Mouse (Mus musculus): ENCODE data around the gene Cdca4. TPM values are rescaled to one million over a fixed set of nuclear protein-coding genes. Genes with fewer than 3 reads are reported as not detected.
A peak's percentile ranks its signal among the peaks of the same experiment; 100 is the strongest.

The Cdca4 gene
- polyA plus RNA-seq, 1 experiment from 2014 or later = 55.3 TPM

DNA sequence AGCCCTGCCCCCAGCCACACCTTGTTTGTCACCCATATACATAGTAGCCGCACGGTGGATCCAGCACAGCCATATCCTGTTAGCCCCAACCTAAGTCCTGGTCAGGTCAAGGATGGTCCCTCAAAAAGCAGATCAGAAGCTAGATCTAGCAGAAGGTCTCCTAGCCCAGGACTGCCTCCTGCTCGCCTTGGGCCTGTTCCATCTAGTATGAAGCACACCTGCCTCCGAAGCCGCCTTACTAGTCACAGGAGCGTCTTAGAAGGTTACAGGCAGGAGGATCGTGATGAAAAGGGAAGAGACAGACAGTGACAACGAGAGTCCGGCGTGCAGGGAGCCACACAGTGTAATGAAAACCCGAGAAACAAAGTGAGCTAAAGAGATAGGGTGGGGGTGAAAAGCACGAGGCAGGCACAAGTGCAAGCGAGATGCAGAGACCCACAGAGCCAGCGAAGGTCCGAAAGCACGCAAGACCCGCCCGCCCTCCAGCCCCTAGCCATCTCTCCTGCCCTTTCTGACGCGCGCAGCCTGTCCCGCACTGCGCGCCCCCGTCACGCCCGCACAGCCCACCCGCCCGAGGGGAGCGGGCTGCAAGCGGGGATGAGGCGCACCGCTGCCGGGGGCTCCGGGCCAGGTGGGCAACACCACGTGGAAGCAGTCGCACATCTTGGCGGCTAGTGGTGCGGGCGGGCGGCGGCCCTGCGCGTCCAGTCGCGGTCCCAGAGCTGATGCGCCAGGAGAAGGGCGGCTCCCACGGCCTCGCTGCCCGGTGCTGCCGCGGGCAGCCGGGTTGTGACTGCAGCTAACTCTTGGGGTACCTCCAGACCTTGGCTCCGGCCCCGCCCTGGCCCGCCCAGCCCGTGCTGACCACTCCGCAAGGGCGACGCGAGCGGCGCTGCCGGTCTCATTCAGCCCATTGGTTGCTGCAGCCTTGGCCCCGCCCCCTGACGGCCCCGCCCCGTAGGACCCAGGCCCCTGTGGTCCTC, 27.1 kb downstream of the Cdca4 start, which contains the start of gene Ahnak2:
TSS of gene Ahnak2 (minus strand) at position 794 of the 983 bp plus-strand sequence.
- WGBS = 6% methylated on average over 49 of the region's 69 CpGs
- Histone ChIP-seq H3K36me3 (no peaks in the 10 kb centered on the region), H3K4me3 (peak within 1 kb of the TSS; percentile 65), H3K9ac (peak within 1 kb of the TSS; percentile 81), H3K4me1 (replicated peaks) (peaks cover 24% of the 10 kb centered on the region), H3K27me3 (peaks cover 69% of the 10 kb centered on the region), H3K4me2 (peak within 1 kb of the TSS; percentile 100), H3K27ac (no peak within 1 kb of the TSS), H3K9me3 (no peaks in the 10 kb centered on the region)
- ATAC-seq (ENCODE audit: low FRiP score) = peak; percentile 43; the same call in 1 of the 2 replicates

DNA sequence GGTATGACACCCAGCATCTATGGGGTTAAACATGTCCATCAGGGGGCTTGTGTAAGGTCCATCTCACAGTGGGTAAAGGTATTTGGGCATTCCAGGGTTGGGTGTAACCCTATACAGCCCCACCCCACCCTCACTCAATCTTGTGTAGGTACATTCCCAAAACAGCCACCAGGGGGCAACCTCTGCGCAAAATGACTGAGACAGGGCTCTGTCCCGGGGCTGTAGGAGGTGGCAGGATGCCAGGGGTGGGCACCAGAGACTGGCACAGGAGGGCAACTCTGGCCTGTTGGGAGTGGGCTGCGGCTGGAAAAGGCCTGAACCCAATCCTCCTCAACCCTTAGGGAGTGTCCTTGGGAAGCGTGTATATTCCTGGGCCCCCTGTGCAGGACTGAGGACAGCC, 28.7 kb downstream of the Cdca4 start:
- no peaks in the 10 kb centered on the region for H3K9me3 ChIP-seq
- no peak overlapping the region for H3K9ac ChIP-seq
- H3K27ac ChIP-seq = no peak overlapping the region
- H3K36me3 ChIP-seq = no peaks in the 10 kb centered on the region
- no peak overlapping the region for H3K4me3 ChIP-seq
- ATAC-seq (ENCODE audit: low FRiP score) = no peak
- peaks cover 26% of the 10 kb centered on the region for H3K4me1 ChIP-seq (replicated peaks)
- peaks cover 67% of the 10 kb centered on the region for H3K27me3 ChIP-seq
- WGBS = 14% methylated on average over 4 of the region's 4 CpGs
- H3K4me2 ChIP-seq = no peak overlapping the region

DNA sequence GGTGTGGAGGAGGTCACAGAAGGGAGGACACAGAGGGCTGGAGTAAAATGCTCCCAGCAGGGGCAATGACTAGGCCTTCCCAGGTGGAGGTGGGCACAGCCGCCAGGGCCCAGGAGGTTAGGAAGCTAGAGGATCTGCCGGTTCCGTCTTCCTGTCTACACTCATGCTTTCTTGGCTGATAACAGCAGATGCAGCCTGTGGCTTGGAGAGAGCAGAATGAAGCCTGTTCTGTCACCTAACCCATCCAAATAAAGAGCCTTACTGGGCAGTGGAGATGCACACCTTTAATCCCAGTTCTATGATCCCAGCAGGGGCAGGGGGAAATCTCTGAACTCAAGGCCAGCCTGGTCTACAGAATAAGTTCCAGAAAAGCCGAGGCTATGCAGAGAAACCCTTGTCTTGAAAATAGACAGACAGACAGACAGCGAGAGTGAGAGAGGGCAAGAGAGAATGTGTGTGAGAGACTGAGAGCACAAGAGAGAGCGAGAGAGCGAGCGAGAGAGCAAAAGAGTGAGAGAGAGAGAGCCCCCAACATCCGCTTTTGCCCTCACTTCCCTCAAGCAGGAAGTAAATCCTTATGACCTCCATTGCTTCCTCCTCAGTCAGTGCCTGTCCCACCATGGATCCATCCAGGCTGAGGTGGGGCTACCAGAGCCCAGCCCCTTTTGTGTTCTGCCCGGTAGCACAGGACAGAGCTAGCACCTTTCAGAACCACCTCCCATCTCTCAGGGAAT, 29.8 kb downstream of the Cdca4 start:
- H3K36me3 ChIP-seq = no peaks in the 10 kb centered on the region
- H3K4me3 ChIP-seq = no peak overlapping the region
- peaks cover 64% of the 10 kb centered on the region for H3K27me3 ChIP-seq
- 85% methylated on average over 10 of the region's 10 CpGs for WGBS
- no peaks in the 10 kb centered on the region for H3K9me3 ChIP-seq
- H3K27ac ChIP-seq = no peak overlapping the region
- H3K4me1 ChIP-seq (replicated peaks) = peaks cover 32% of the 10 kb centered on the region
- ATAC-seq (ENCODE audit: low FRiP score) = no peak
- no peak overlapping the region for H3K9ac ChIP-seq
- H3K4me2 ChIP-seq = no peak overlapping the region

DNA sequence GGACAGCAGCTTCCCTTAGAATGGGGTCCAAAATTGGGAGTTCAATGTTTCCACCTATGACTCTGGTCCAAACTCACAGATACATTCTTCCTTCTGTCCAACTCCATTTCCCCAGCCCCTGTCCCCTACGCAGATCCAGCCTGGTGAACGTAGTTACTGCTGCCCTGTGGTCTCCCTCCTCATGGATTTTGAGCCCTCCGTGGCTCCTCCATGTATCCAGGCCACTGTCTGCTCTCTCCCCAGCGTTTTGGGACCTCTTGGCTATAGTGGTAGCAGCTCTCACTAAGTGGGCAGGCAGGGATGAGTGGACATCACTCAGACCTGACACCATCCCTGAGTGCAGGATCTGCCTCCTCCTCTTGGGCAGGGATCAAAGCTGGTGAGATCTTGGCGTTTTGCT, 30.5 kb downstream of the Cdca4 start:
- Histone ChIP-seq H3K4me3 (no peak overlapping the region), H3K9ac (no peak overlapping the region), H3K4me2 (no peak overlapping the region), H3K27ac (no peak overlapping the region), H3K9me3 (no peaks in the 10 kb centered on the region), H3K4me1 (replicated peaks) (peaks cover 33% of the 10 kb centered on the region), H3K36me3 (no peaks in the 10 kb centered on the region), H3K27me3 (peaks cover 58% of the 10 kb centered on the region)
- no peak for ATAC-seq (ENCODE audit: low FRiP score)
- 77% methylated on average over 5 of the region's 5 CpGs for WGBS

DNA sequence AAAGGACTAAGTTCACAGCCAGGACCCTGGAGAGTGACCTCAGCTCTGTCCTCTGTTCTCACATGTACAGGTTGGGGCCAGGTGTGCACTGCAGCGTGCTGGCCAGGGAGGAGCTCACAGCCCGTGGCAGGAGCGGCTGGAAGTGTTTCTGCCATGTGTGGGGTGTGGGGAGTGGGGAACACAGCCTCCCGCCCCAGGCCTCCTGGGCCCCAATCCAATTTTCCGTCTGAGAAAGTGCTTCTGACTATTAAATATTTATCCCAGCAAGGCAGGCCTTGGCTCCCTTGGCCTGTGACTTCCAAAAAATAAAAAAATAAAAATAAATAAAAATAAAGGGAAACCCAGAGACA, 30.9 kb downstream of the Cdca4 start:
- 51% methylated on average over 5 of the region's 5 CpGs for WGBS
- no peak overlapping the region for H3K27ac ChIP-seq
- peaks cover 54% of the 10 kb centered on the region for H3K27me3 ChIP-seq
- H3K4me3 ChIP-seq = no peak overlapping the region
- no peaks in the 10 kb centered on the region for H3K9me3 ChIP-seq
- no peak overlapping the region for H3K4me2 ChIP-seq
- H3K4me1 ChIP-seq (replicated peaks) = peaks cover 33% of the 10 kb centered on the region
- no peaks in the 10 kb centered on the region for H3K36me3 ChIP-seq
- no peak for ATAC-seq (ENCODE audit: low FRiP score)
- H3K9ac ChIP-seq = no peak overlapping the region

DNA sequence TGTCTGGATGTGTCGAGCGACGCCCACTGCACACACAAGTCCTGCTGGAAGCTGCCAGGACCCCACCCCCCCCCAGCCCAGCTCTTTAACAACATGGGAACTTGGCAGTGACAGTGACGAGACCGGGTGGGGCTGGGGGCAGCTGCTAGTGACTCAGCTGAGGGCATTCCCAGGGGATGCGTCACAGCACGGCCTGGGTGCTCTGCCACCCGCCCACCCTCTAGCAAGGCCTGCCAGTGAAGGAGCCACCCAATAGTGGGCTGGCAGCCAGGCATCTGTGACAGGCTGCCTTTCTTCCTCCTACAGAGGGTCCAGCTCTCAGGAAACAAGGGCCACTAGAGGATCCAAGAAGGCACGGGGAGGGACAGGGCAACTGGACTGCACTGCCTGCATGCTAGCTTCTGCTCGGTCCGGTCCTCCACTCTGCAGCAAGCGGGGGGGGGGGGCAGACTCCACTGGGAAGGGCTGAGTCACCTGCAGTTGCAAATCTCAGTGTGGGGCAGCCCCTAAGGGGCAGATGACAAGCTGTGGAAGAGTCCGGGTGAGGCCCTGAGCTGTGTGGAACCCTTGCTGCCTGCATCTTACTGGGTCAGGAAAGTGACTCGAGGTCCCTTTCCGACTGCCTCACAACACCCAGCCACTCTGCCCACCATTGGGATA, 31.4 kb downstream of the Cdca4 start:
- ATAC-seq (ENCODE audit: low FRiP score) = peak; percentile 15; the same call in 1 of the 2 replicates
- no peak overlapping the region for H3K27ac ChIP-seq
- H3K9me3 ChIP-seq = no peaks in the 10 kb centered on the region
- H3K36me3 ChIP-seq = no peaks in the 10 kb centered on the region
- H3K9ac ChIP-seq = no peak overlapping the region
- no peak overlapping the region for H3K4me3 ChIP-seq
- H3K4me2 ChIP-seq = no peak overlapping the region
- WGBS = 60% methylated on average over 15 of the region's 15 CpGs
- peaks cover 50% of the 10 kb centered on the region for H3K27me3 ChIP-seq
- H3K4me1 ChIP-seq (replicated peaks) = peaks cover 33% of the 10 kb centered on the region

DNA sequence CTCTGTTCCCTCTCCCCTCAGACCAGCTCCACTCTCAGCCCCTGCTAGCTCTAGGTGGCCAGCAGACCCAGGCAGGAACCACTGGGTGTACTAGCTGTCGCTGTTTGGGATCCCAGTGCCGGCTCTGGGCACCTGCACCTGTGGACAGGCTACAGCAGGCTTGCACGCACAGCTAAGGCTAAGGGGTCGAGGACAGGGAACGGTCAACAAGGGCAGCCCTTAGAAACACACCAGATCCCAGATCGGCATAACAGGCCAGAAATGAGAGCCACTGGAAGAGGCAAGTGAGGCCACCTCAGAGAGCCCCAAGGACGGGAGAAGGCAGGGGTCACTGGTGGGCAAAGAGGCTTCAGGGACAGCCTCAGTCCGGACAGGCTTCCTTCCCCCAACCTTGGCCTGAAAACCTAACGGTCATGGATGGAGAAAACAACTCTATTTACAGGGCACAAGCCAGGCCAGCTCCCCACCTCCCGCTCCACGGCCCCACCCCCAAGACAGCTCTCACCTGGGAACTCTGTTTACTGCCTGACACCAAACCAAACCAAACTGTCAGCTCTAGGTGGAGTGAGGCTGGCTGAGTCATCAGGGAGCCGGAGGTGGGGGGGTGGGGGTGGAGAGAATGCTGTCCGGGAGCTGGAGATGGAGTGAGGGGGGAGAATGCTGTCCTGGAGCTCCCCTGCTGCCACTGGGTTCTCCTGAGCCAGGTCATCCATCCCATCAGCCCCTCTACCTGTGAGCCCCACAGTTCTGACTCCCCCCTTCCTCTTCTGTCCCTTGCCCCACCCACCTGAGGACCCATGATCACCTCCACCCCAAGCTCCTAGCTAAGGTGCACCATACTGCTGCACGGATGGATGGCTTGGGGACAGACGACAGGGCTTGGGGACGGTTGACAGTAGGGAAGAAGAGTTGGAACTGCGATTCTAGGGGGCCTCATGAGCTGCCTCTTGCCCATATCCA, 32.4 kb downstream of the Cdca4 start:
- peaks cover 45% of the 10 kb centered on the region for H3K27me3 ChIP-seq
- no peaks in the 10 kb centered on the region for H3K9me3 ChIP-seq
- no peak overlapping the region for H3K4me2 ChIP-seq
- H3K36me3 ChIP-seq = no peaks in the 10 kb centered on the region
- H3K4me3 ChIP-seq = no peak overlapping the region
- H3K27ac ChIP-seq = no peak overlapping the region
- peaks cover 28% of the 10 kb centered on the region for H3K4me1 ChIP-seq (replicated peaks)
- no peak for ATAC-seq (ENCODE audit: low FRiP score)
- 57% methylated on average over 17 of the region's 17 CpGs for WGBS
- no peak overlapping the region for H3K9ac ChIP-seq

DNA sequence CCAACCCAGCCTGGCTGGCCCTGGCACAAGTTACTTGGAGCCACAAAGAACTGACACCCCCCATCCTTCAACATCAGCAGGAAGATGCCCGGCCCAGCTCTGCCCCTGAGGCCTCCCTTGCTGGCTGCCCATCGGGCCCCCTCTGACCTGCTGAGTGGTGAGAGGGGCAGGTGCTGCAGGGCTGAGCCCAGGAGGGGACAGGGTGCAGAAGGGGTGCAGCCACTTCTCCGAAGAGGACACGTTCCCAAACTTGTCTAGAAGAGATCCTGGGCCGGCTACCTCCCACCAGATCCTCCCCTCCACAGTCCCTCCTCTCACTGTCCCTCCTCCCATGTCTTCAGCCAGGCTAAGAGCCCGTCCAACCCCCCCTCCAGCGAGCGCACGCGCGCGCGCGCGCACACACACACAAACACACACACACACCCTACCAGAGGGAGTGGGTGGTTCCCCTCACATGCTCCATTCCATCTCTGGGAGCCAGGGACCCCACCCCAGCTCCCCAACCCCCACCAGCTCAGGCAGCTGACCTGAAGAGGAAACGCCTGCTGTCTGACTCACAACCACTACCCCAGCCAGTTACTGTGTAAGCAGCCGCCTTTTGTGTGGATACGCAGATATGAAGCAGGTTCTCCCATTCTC, 33.6 kb downstream of the Cdca4 start:
- ATAC-seq (ENCODE audit: low FRiP score) = no peak
- WGBS = 78% methylated on average over 12 of the region's 18 CpGs

DNA sequence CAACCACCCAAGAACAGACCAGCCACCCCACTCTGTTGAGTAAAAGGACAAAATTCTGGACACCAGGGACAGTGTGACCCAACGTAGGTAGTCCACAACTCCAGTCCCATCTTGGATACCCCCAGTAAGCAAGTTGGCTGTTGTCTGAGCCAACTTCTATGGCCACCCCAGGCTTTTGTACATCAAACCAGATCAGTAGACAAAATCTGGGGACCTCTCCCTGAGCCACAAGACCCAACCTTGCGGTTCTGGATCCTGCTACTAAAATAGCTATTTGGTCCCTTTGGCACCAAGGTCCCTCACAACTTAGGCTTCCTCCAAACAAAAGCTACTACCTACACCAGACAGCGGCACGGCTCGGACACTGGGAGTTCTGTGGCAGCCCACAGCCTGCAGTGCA, 34.2 kb downstream of the Cdca4 start:
- Histone ChIP-seq H3K27me3 (peaks cover 27% of the 10 kb centered on the region), H3K4me3 (no peak overlapping the region), H3K4me1 (replicated peaks) (peaks cover 25% of the 10 kb centered on the region), H3K9me3 (no peaks in the 10 kb centered on the region), H3K27ac (no peak overlapping the region), H3K9ac (no peak overlapping the region), H3K4me2 (no peak overlapping the region), H3K36me3 (no peaks in the 10 kb centered on the region)
- WGBS = 86% methylated on average over 5 of the region's 5 CpGs
- no peak for ATAC-seq (ENCODE audit: low FRiP score)

More for the DNA sequence above, 33.6 kb downstream of the Cdca4 start:
- Histone ChIP-seq H3K4me1 (replicated peaks) (peaks cover 25% of the 10 kb centered on the region), H3K4me3 (no peak overlapping the region), H3K36me3 (no peaks in the 10 kb centered on the region), H3K27ac (no peak overlapping the region), H3K27me3 (peaks cover 32% of the 10 kb centered on the region), H3K9me3 (no peaks in the 10 kb centered on the region), H3K4me2 (no peak overlapping the region), H3K9ac (no peak overlapping the region)

DNA sequence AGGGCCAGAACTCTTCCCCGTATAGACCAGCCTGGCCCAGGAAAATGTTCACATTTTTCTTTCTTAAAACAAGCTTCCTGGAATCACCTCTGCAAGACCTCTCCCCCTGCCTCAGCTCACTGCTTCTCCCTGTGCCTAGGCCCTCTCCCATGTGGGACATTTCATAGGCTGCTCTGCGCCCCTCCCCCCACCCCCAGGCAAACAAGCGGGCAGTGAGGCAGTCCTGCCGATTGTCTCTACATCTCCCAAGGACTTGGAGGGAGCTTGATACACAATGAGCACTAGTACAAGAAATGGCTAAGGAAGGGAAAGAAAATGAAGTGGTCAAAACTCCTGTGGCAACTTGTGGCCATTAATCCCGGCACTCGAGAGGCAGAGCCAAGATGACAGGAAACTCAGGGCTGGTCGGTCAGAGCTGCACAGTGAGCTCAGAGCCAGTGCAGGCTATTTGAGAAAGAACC, 34.8 kb downstream of the Cdca4 start:
- no peak for ATAC-seq (ENCODE audit: low FRiP score)
- peaks cover 25% of the 10 kb centered on the region for H3K4me1 ChIP-seq (replicated peaks)
- no peak overlapping the region for H3K4me3 ChIP-seq
- no peaks in the 10 kb centered on the region for H3K36me3 ChIP-seq
- peaks cover 21% of the 10 kb centered on the region for H3K27me3 ChIP-seq
- H3K9ac ChIP-seq = no peak overlapping the region
- H3K4me2 ChIP-seq = no peak overlapping the region
- no peak overlapping the region for H3K27ac ChIP-seq
- WGBS = 38% methylated on average over 7 of the region's 7 CpGs
- no peaks in the 10 kb centered on the region for H3K9me3 ChIP-seq
